Mouse (Mus musculus) heart, postnatal 4 days (tissue): ENCODE data around the gene Rtf1. TPM values are rescaled to one million over a fixed set of nuclear protein-coding genes. Genes with fewer than 3 reads are reported as not detected.
"Not testable (repeated sequence)": the region's sequence is repeated elsewhere in the genome, so short reads cannot be mapped to it uniquely, and the experiment has no call there.

Experiments
- DNase-seq: peaks from one replicate; pipeline ENCODE4 v3.0.0; 2021
- total RNA-seq, 2 experiments: library from RNA; stranded (reverse); gene quantifications; 2 replicates each; pipeline ENCODE4 v1.2.3; 2021

Rtf1 gene
- total RNA-seq = 10 to 100 TPM; 26.4 to 27.1 TPM

DNA sequence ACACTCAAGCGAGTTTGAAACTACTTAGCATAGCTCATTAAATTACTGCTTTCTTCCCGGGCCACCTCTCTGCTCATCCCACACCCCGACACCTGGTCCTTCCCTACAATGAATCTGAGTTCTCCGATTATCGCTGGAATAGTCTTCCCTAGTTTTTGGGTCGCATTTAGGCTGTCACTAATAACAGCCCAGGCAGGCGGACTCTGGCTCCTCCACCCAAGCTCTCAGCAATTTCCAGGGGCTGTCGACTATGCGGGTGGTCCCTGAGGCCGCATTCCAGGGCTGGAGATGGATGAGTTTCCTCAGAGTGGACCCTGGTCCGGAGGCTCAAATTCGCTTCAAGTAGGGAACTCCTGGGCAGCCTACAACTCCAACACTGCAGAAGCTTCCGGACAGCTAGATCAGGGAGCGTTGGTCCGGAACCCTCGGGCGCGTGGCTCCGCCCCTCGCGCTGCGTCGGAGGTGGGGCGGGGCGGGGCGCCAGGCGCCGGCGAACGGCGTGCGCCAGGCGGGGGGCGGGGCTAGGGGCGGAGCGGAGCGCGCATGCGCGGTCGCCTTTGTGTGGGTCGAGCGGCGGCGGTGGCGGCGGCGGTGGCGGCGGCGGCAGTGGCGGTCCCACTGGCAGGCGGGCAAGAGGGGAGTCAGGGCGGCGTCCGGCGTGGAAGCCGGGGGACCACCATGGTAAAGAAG is at the start of gene Rtf1:
Gene Rtf1, plus strand, starts transcription at position 544 of the 690 bp plus-strand sequence.
- DNase-seq = peak; percentile 99

DNA sequence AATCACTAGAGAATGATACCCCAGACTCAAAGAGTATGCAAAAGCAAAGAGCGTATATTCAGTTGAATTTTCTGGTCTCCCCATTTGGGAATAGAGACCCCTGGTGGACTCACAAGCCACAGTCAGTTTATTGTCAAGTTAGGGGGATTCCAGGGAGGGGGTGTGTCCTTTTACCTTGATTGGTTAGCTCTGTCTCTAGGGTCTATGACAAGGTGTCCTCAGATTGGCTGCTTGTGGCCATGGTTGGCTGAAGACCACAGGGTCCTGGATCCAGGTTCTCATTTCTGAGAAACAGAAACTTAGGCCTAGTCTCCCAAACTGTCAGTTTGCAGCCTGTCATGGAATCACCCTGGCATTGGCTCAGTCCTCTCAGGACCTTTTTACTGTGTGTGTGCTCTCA is 38.1 kb upstream of the Rtf1 start:
- DNase-seq = no peak

DNA sequence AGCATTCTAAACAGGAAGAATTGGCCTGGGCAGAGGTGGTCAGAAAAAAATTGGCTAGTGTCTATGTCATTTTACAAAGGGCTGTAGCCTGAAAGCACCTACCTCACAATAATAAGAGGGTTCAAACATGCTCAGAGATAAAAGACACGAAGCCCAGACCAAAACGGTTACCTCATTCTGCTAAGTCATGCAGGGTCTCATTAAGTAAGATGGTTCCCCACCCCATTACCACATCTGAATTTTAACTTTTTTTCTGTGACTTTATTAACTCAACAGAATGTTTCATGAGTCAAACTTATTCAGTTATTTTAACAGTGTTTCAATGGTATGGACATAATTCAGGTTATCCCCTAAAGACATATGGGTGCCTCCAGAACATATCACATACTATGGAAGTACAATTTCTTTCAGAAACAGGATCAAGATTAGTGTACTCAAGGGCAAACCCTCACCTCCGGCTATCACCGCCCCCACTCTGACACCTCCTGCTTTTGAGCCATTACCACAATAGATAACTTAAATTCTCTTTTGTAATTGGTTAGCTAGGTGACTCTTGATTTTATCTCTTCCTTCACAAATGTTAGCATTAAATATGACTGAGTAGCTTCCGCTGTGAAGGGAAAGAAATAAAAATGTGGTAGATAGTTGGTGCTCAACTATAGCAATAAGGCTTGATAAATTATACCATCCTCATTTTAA is 33.5 kb upstream of the Rtf1 start:
- DNase-seq = no peak

DNA sequence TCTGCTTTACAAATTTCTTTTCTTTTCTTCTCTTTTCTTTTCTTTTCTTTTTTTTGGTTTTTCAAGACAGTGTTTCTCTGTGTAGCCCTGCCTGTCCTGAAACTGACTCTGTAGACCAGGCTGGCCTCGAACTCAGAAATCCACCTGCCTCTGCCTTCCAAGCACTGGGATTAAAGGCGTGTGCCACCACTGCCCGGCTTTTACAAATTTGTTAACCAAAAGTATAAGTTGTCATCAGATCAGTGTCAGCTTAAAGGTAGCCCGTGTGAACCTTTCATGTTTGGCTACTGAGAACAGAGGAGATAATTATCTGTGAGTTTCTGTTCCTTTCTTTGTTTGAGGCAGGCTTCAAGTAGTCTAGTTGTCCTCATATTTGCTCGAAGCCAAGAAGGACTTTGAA is 30.6 kb upstream of the Rtf1 start:
- DNase-seq = no peak

DNA sequence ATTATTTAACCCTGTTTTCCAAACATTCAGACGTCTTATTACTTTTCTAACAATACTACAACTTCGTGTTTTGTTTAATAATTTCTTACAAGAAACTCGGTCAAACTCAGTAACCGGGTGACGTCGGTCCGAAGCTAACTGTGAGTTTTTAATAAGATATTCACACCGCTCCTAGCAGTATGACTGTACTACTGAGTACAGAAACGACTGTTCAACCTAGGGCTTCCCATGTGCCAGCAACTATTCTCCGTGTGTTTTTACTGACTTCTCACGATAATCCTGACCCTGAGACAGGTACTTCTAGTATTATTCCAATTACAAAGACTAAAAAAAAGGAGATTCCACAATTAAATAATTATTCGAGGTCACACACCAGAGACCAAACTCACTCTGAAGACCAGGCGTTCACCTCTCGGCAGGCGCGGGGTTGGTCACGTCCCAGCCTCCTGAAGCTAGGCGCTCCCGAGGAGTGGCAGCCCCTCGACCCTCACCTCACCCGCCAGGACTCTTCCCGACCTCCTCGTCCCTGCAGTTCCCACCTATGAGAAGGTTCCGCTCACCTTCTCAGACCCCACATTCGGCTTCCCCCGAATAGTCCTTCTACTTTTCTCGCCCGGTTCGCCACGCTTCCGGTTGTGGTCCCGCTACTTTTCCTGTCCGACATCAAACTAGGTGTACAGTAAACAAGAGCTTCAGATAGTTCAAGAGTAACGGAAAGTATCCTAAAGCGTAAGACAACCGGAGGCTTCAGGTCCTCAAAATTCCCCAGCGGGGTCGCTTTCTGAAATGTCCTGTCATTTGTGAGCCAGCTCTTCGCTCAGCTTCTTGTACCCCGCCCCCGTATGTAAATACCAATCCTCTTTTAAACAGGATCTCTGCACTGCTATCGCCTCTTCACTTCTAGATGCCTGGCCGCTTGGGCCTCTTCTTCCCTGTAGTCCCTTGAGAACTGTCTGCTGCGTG is 12.4 kb upstream of the Rtf1 start, which contains the start of gene Ndufaf1:
Gene Ndufaf1, minus strand, starts transcription at position 608 of the 963 bp plus-strand sequence.
- peak; percentile 88 for DNase-seq

DNA sequence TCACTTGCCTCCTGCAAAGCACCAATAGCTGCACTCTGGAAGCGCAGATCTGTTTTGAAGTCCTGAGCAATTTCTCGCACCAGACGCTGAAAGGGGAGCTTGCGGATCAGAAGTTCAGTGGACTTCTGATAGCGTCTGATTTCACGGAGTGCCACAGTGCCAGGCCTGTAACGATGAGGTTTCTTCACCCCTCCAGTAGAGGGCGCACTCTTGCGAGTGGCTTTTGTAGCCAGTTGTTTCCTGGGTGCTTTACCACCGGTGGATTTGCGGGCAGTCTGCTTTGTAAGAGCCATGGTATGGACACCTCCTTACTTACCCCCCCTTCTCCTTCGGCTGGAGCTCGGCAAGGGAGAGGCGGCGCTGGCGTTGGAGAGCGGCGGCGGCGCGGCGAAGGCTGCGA is 9.1 kb upstream of the Rtf1 start:
- DNase-seq = not testable (repeated sequence)

DNA sequence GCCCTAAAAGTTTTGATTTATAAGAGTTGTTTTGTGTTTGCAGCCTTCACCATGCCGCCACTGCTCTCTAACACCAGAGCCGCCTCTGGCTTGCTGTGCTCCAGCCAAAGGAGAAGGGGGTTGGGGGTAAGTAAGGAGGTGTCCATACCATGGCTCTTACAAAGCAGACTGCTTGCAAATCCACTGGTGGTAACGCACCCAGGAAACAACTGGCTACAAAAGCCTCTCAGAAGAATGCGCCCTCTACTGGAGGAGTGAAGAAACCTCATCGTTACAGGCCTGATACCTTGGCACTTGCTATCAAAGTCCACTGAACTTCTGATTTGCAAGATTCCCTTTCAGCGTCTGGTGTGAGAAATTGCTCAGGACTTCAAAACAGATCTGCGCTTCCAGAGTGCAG is 5.9 kb upstream of the Rtf1 start:
- DNase-seq = peak; percentile 7

DNA sequence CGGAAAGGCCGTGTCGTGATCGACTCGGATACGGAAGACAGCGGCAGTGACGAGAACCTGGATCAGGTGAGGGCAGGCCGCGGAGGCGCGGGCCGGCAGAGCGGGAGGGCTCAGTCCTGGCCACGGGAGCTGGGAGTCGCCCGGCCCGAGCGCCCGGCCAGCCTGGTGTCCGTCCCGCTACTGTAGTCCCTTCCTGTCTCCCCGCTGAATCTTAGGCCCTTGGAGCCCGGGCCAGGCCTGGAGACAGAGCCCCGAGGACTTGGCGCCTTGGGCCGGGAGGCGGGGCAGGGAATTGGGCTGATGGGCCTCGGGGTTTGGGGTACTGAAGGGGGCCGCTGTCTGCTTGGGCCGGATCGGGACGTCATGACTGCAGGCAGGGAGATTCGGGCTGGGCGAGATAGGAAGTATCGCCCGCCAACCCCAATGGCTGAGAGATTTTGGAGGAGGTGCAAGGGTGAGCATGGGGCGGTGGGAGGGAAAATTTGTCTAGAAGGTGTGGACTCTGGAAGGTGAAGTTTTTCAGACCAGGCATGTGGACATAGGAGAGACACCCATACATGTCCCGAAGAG is 432 bp downstream of the Rtf1 start:
- DNase-seq = peak; percentile 63

DNA sequence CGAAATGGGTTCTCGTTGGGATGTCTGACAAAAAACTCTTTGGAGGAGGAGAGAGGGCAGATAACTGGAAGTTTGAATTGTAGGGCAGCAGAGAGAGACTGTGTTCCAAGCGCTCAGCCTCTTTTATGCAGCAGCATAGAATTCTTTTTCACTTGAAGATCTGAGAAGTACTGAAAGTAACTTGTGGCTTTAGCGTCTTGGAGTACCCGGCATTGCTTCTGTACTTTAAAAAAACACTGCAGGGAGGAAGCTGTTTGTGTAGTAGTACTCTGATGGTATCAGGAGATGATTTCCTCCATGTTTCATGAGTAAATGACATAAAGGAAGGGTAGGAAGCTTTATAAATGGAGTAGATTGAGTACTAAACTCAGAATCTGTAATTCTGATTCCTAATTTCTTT is 963 bp downstream of the Rtf1 start:
- DNase-seq = no peak

DNA sequence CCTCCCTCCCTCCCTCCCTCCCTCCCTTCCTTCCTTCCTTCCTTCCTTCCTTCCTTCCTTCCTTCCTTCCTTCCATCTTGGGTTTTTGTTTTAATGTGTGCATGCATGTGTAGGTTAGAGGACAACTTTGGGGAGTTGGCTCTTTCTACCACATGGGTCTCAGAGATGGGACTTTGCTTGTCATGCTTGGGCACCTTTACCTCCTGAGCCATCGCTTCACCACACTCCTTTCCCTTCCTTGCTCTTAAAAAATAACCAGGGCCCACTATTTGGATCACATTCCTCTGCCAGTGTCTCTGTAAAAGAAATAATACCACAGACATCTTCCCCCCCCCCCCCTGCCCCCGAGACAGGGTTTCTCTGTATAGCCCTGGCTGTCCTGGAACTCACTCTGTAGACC is 8.8 kb downstream of the Rtf1 start:
- DNase-seq = no peak

DNA sequence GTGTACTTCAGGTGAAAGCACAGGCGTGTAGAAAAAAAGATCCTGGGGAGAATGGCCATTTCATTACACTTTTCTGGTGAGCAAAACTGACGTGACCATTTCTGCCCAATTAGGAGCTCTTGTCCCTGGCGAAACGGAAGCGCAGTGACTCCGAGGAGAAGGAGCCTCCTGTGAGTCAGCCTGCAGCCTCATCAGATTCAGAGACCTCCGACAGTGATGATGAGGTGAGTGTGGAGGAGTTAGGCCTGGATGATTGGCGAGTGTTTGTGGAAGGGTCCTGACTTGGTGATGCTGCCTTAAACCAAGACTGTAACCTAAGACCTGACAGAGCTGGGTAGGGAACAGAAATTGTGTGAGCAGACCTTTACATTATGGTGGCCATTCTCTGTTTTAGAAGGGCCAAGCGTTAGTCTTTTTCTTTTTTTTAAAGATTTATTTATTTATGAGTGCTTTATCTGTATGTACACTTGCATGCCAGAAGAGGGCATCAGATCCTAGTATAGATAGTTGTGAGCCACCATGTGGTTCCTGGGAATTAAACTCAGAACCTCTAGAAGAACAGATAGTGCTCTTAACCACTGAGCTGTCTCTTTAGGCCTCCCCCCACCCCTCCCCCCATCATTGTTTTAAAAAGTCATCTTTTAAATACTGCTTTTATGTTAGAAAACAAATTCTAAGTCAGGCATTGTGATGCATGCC is 17.3 kb downstream of the Rtf1 start:
- DNase-seq = no peak

DNA sequence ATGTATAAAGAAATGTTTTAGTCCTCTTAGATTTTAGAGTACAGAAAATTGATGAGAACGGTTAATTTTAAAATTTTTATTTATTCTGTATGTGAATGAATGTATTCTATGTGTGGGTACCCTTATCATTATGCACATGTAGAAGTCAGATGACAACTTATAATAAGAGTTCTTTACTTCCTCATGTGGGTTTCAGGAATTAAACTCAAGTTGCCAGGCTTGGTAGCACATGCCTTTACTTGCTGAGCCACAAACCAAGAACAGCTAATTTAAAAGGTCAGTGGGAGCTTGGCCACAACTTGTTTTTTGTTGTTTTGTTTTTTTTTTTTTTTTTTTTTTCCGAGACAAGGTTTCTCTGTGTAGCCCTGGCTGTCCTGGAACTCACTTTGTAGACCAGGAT is 20.0 kb downstream of the Rtf1 start:
- DNase-seq = no peak

DNA sequence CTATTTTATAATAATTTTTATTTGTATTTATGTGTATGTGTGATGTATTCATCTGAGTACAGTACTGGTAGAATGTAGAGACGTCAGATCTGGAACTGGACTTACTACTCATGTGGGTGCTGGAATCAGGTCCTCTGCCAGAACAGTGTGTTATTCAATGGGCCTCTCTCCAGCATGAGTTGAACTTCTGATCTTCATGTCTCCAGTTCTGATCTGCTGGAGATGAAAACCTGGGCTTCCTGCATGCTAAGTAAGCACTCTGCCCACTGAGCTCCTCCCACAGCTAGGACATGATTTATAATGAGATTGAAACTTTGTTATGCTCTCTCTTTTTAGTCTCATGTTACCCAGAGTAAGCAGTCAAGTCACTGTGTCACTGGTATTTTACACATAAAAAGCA is 21.2 kb downstream of the Rtf1 start:
- no peak for DNase-seq

DNA sequence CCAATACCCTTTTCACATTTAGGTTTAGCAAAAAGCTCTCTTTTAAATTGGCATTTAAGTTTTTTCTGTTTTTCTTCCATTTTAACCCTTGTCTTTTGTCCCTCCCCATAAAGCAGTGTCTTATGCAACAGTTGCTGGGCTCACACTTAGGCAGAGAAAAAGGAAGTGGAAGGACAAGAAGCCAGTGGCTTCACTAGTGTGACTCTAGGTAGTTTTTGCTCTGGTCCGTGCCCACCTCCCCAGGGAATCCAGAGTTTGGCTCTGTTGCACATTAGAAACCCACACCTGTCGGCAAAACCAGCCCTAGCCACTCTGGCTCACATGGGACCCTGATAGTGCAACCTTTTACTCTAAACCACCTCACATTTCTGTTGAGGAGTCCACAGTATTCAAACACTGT is 23.6 kb downstream of the Rtf1 start:
- DNase-seq = no peak

DNA sequence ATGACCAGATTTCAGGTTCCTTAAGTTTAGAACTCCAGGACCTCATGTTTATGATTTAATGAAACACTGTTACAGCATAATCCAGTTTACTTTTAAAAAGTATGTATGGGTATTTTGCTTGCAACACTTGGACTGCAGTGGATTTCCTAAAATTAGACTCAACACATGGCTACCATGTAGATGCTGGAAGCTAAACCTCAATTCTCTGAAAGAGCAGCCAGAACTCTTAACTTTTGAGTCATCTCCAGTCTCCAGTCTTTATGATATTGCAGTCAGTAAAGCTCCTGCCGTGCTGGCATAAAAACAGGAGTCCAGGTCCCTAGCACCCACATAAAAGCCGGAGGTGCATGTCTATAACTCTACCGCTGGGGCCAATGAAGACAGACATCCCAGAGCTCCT is 25.1 kb downstream of the Rtf1 start:
- no peak for DNase-seq

DNA sequence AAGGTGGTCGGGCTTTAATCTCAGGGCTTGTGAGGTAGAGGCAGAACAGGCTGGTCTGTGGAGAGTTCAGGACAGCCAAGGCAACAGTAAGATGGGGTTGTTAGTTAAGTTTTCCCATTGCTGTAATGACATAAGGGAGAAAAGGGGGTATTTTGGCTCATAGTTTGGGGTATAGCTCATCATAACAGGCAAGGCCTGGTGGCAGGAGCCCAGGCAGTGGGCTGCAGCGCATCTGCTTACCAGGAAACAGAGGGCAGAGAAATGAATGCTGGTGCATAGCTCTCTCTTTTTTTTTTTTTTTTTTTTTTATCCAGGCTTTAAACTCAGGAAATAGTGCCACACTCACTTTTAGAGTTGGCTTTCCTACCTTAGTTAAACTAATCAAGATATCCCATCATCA is 28.3 kb downstream of the Rtf1 start:
- no peak for DNase-seq

DNA sequence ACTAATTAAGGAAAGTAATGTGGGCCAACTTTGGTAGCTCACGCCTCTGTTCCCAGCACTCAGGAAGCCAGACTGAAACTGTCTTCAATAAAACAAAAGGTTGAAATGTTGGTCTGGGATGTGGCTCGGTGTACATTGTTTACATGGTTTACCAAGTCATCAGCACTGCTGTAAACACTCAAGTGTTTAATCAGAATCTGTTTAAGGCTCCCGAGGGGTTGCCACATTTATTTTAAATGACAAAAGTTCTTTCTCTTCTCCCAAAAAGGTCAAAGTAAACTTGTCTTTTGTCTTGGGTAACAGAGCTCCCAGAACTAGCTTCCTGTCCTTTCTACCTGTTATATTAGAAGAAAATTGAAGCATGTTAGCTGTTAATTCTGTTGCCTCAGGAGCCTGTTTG is 32.8 kb downstream of the Rtf1 start:
- DNase-seq = no peak

DNA sequence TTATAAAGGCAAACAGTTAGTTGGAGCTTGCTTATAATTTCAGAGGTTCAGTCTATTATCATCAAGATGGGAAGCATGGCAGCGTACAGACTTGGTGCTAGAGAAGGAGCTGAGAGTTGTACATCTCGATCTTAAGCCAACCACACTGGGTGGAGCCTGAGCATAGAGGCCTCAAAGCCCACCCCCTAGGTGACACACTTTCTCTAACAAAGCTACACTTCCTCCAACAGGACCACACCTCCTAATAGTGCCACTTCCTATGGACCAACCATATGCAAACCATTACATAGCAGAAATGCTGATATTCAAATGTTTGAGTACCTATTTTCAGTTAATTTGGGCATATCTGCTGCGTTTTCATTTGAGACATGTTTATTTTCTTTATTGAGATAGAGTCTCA is 35.1 kb downstream of the Rtf1 start:
- no peak for DNase-seq

DNA sequence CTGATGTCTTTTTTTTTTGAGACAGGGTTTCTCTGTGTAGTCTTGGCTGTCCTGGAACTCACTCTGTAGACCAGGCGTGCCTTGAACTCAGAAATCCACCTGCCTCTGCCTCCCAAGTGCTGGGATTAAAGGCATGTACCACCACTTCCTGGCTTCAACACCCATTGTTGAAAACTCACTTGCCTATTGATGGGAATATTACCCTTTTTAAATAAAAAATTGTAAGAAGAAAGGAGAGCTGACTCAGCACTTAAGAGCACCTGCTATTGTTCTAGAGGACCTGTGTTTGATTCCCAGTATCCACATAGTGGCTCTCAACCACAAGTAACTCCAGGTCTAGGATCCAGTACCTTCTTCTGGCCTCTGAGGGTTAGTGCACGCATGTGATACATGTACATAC is 41.0 kb downstream of the Rtf1 start:
- DNase-seq = not testable (repeated sequence)

DNA sequence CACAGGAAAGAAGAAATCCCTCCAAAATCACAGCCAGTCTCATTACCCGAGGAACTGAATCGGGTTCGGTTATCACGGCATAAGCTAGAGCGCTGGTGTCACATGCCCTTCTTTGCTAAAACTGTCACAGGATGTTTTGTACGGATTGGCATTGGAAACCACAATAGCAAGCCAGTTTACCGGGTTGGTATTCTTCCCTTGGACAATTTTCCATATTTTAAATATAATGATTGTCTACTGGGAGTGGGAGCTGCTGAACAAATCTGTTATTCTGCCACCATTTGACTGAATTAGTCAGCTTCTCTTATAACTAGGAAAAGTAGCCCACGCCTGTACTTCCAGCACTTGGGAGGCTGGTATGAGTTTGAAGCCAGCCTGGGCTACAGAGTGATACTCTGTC is 46.2 kb downstream of the Rtf1 start:
- DNase-seq = no peak

DNA sequence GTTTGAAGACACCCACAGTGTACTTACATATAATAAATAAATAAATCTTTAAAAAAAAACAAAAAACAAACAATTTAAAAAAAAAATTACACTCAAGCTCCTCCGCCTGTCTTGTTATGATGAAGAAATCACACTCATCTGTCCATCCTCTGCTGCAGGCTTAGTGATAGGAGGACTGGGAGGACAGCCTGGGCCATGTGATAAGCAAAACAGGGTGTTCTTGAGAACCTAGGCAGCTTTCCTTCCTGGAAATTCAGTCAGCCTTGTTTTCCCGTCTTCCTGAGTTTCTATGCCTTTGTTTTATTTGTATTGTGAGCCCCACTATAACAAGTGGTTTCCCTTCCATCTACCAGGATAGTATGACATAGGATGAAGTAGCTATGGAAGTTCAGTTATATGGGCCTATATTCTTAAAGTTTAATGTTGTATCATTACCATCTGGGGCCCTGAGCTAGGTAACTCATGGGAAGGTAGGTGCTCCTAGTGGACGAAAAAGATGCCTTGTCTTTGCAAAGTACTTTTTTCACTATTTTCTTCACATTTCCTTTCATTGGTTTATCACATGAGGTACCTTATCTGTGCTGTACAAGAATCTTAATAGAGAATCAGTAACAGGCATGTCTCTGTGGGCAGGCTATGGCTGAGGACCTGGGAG is 53.0 kb downstream of the Rtf1 start:
- DNase-seq = no peak

DNA sequence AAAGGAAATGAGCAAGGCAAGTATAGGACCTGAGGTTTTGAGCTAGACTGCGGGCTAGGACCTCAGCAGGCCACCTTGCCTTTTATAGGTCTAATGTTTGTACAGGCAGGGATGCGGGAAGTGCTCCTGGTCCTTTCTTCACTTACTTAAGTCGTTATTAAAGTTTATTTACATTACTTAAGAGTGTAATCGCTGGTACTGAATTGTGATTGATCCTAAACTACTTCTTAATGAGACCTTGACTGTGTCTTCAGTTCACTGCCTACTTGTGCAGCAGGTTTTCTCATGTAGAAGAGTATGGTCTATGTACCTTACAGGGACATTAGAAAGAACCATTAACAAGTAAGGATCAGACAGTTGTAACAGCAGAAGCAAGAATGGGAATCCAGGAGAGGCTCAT is 55.9 kb downstream of the Rtf1 start:
- no peak for DNase-seq
